Mouse (Mus musculus) heart, embryonic 10.5 days (tissue): ENCODE measurements around the gene Ccdc169. TPM values are rescaled to one million over a fixed set of nuclear protein-coding genes. Genes with fewer than 3 reads are reported as not detected.
A peak's percentile ranks its signal among the peaks of the same experiment; 100 is the strongest.

Source experiments
- DNase-seq: peaks from one replicate; pipeline ENCODE4 v3.0.0-alpha.2; 2017; ENCODE audit warnings: low spot score
- H3K27ac ChIP-seq: fragments of 300-500 bp; sonication (generic); 2 replicates; pipeline ENCODE4 v1.5.1; 2016; ENCODE audit warnings: mild to moderate bottlenecking
- H3K27me3 ChIP-seq: fragments of 300-500 bp; sonication (generic); 2 replicates; pipeline ENCODE4 v1.6.1; 2016; ENCODE audit warnings: mild to moderate bottlenecking; ENCODE audit not compliant: poor library complexity, insufficient read depth, severe bottlenecking
- H3K36me3 ChIP-seq: fragments of 300-500 bp; sonication (generic); 2 replicates; pipeline ENCODE4 v1.6.1; 2016; ENCODE audit warnings: mild to moderate bottlenecking, moderate library complexity
- H3K4me1 ChIP-seq: fragments of 300-500 bp; sonication (generic); 2 replicates; pipeline ENCODE4 v1.6.1; 2016; ENCODE audit warnings: mild to moderate bottlenecking
- H3K4me3 ChIP-seq: fragments of 300-500 bp; sonication (generic); 2 replicates; pipeline ENCODE4 v1.5.1; 2016; ENCODE audit warnings: mild to moderate bottlenecking, moderate library complexity
- H3K9me3 ChIP-seq: fragments of 300-500 bp; sonication (generic); 2 replicates; pipeline ENCODE4 v1.6.1; 2016; ENCODE audit warnings: mild to moderate bottlenecking, moderate library complexity
- WGBS: fragments of 180-500 bp; shearing (Covaris S2); methylation state at CpG from one replicate; pipeline ENCODE4 v1.1.7; 2016; 5-methylcytosine and 5-hydroxymethylcytosine counted together
- microRNA-seq: library from miRNA; unstranded; fragments of <30 nt; microRNA quantifications from one replicate; pipeline ENCODE4, GENCODE M21; 2017
- polyA plus RNA-seq: library from polyadenylated mRNA; unstranded; fragments of >200 nt; fragmentation: Nextera tagmentation; extraction: Ambion mirVana; gene quantifications from 2 replicates; pipeline ENCODE4 v1.2.1, GENCODE M21; 2016

Gene Ccdc169
- polyA plus RNA-seq, 1 experiment from 2014 or later: 0.14 TPM

- Histone ChIP-seq H3K4me3 (no peak overlapping the region), H3K9me3 (peaks cover 5% of the 10 kb centered on the region; the same call in 1 of the 2 replicates), H3K27me3 (no peaks in the 10 kb centered on the region), H3K36me3 (no peaks in the 10 kb centered on the region), H3K27ac (no peak overlapping the region), H3K4me1 (peaks cover 4% of the 10 kb centered on the region; the same call in 1 of the 2 replicates)
- DNase-seq: peak; percentile 27
- WGBS: 92% methylated on average over 2 of the region's 2 CpGs
Measured at GRCm38 (mm10) chr3:55222502-55222901, 85.4 kb downstream of the Ccdc169 start.

Small RNA genes lying within 50 kb of the gene (microRNA-seq; reads per million reads assigned to microRNA genes)
- gene Gm22029: not detected

Other genes starting within 250 kb of the Ccdc169 start
- gene Sertm1, start 221.5 kb upstream of the Ccdc169 start, polyA plus RNA-seq: 0.13 and 0.23 TPM in 2 replicates
- gene Ccna1, start 81.8 kb upstream of the Ccdc169 start, polyA plus RNA-seq: 0.65 and 1.2 TPM in 2 replicates
- gene Spg20, start 25.2 kb upstream of the Ccdc169 start, polyA plus RNA-seq: 54.8 and 54.9 TPM in 2 replicates
- 0.18 TPM in 1 of 2 replicates, not detected in the other for gene Sohlh2, start 44.7 kb downstream of the Ccdc169 start, polyA plus RNA-seq
- 4.8 and 7.9 TPM in 2 replicates for gene Dclk1, start 105.0 kb downstream of the Ccdc169 start, polyA plus RNA-seq